Mouse (Mus musculus) kidney, postnatal 0 days (tissue): Measurements from ENCODE around the gene Safb. TPM values are rescaled to one million over a fixed set of nuclear protein-coding genes. Genes with fewer than 3 reads are reported as not detected.

Experiments
- ATAC-seq: fragments of 200-750 bp; cut with Nextera tagmentation; replicated peaks from 2 replicates; pipeline ENCODE4 v1.8.0; 2017; ENCODE audit warnings: low read depth, moderate number of reproducible peaks, moderate TSS enrichment, moderate library complexity; ENCODE audit not compliant: low FRiP score
- DNase-seq: peaks from one replicate; pipeline ENCODE4 v3.0.0-alpha.2; 2016; ENCODE audit warnings: low spot score
- H3K27ac ChIP-seq: fragments of 300-500 bp; sonication (generic); 2 replicates; pipeline ENCODE4 v1.5.1; 2014; ENCODE audit warnings: mild to moderate bottlenecking
- H3K27me3 ChIP-seq: fragments of 300-500 bp; sonication (generic); 2 replicates; pipeline ENCODE4 v1.6.1; 2014; ENCODE audit warnings: low read length, mixed read lengths; ENCODE audit not compliant: insufficient read depth
- H3K36me3 ChIP-seq: fragments of 300-500 bp; sonication (generic); 2 replicates; pipeline ENCODE4 v1.6.1; 2014; ENCODE audit warnings: low read length, mixed read lengths; ENCODE audit not compliant: insufficient read depth
- H3K4me1 ChIP-seq: fragments of 300-500 bp; sonication (generic); replicated peaks from 2 replicates; pipeline ENCODE4 v1.6.1; 2014; ENCODE audit warnings: antibody characterized with exemption, low read length, mixed read lengths; ENCODE audit not compliant: insufficient read depth
- H3K4me2 ChIP-seq: fragments of 300-500 bp; sonication (generic); 2 replicates; pipeline ENCODE4 v1.6.1; 2014; ENCODE audit warnings: mild to moderate bottlenecking, low read length, moderate library complexity, mixed read lengths
- H3K4me3 ChIP-seq: fragments of 300-500 bp; sonication (generic); replicated peaks from 2 replicates; pipeline ENCODE4 v1.5.1; 2014; ENCODE audit warnings: low read depth, low read length
- H3K9ac ChIP-seq: fragments of 300-500 bp; sonication (generic); 2 replicates; pipeline ENCODE4 v1.6.1; 2014; ENCODE audit warnings: low read depth, low read length
- H3K9me3 ChIP-seq: fragments of 300-500 bp; sonication (generic); replicated peaks from 2 replicates; pipeline ENCODE4 v1.6.1; 2016; ENCODE audit warnings: low read length, inconsistent platforms, mixed read lengths
- CTCF ChIP-seq: IDR thresholded peaks from 2 replicates; pipeline ENCODE4 v1.5.1; 2016; ENCODE audit warnings: antibody characterized with exemption, low read depth, mild to moderate bottlenecking, moderate library complexity
- WGBS: fragments of 180-500 bp; shearing (Covaris S2); extraction: QIAGEN DNeasy Blood & Tissue Kit; methylation state at CpG from one replicate; pipeline ENCODE4 v1.1.7; 2014; 5-methylcytosine and 5-hydroxymethylcytosine counted together
- polyA plus RNA-seq: library from polyadenylated mRNA; unstranded; fragments of >200 nt; fragmentation: Nextera tagmentation; extraction: Ambion mirVana; gene quantifications from 2 replicates; pipeline ENCODE4 v1.2.1, GENCODE M21; 2015

The Safb gene
- polyA plus RNA-seq, 1 experiment from 2014 or later = 61.0 TPM

DNA sequence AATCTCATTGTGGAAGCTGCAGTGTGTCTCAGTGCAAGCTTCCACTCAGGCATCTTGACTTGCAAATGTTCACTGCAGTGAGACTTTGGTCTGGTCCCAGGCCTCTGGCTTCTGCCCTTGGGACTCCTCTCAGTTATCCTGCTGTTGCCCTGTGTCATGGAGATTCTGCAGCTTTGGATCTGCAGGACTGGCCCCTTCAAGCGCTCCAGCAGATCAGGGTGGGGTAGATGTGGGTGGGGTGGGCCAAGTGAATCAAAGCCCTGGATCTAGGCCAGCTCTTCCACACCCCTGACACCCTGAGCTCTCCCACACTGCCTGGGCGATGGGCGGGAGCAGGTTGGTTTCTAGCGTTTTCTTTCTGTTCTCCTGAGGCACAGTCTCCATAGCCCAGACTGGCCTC, 47.2 kb downstream of the Safb start:
- no peak for DNase-seq
- no peak for TF ChIP-seq CTCF
- no peak overlapping the region for H3K9ac ChIP-seq
- H3K9me3 ChIP-seq = no peaks in the 10 kb centered on the region
- no peak overlapping the region for H3K27ac ChIP-seq
- no peak for ATAC-seq
- 47% methylated on average over 4 of the region's 4 CpGs for WGBS
- no peaks in the 10 kb centered on the region for H3K27me3 ChIP-seq
- H3K4me1 ChIP-seq = 0 out of 2 replicates have a peak, but pooled peaks cover 4% of the 10 kb centered on the region
- no peaks in the 10 kb centered on the region for H3K36me3 ChIP-seq
- no peak overlapping the region for H3K4me2 ChIP-seq
- H3K4me3 ChIP-seq = no peak overlapping the region

GRCm38 (mm10) chr17:56634023-56634422, 49.4 kb downstream of the Safb start:
- Histone ChIP-seq H3K36me3 (no peaks in the 10 kb centered on the region), H3K4me1 (no peaks in the 10 kb centered on the region), H3K4me2 (no peak overlapping the region), H3K4me3 (no peak overlapping the region), H3K27ac (no peak overlapping the region), H3K9me3 (no peaks in the 10 kb centered on the region), H3K9ac (no peak overlapping the region), H3K27me3 (no peaks in the 10 kb centered on the region)
- TF ChIP-seq CTCF = no peak
- WGBS = 81% methylated on average over 6 of the region's 6 CpGs
- no peak for ATAC-seq
- no peak for DNase-seq

- no peak for TF ChIP-seq CTCF
- Histone ChIP-seq H3K4me2 (no peak overlapping the region), H3K36me3 (no peaks in the 10 kb centered on the region), H3K27me3 (no peaks in the 10 kb centered on the region), H3K9ac (no peak overlapping the region), H3K4me1 (no peaks in the 10 kb centered on the region), H3K27ac (no peak overlapping the region), H3K4me3 (no peak overlapping the region), H3K9me3 (no peaks in the 10 kb centered on the region)
- WGBS = 79% methylated on average over 4 of the region's 4 CpGs
- DNase-seq (no peak), ATAC-seq (no peak)
Observed at GRCm38 (mm10) chr17:56643237-56643636, 58.6 kb downstream of the Safb start.

- Histone ChIP-seq H3K9ac (no peak overlapping the region), H3K9me3 (no peaks in the 10 kb centered on the region), H3K27me3 (no peaks in the 10 kb centered on the region), H3K27ac (no peak overlapping the region), H3K4me1 (no peaks in the 10 kb centered on the region), H3K36me3 (no peaks in the 10 kb centered on the region), H3K4me3 (no peak overlapping the region), H3K4me2 (peak overlapping the region; percentile 32; the same call in 1 of the 2 replicates)
- no peak for TF ChIP-seq CTCF
- ATAC-seq = 0 out of 2 replicates have a peak, but pooled peaks have one; percentile 38
- no peak for DNase-seq
- 43% methylated on average over 12 of the region's 13 CpGs for WGBS
Observed at GRCm38 (mm10) chr17:56647546-56647945, 62.9 kb downstream of the Safb start.

GRCm38 (mm10) chr17:56651801-56652200, 67.2 kb downstream of the Safb start:
- ATAC-seq = peak; percentile 82
- Histone ChIP-seq H3K9ac (no peak overlapping the region), H3K4me3 (no peak overlapping the region), H3K27ac (no peak overlapping the region), H3K4me1 (no peaks in the 10 kb centered on the region), H3K9me3 (no peaks in the 10 kb centered on the region), H3K36me3 (no peaks in the 10 kb centered on the region), H3K27me3 (no peaks in the 10 kb centered on the region), H3K4me2 (no peak overlapping the region)
- DNase-seq = peak; percentile 65
- TF ChIP-seq CTCF = no peak
- 19% methylated on average over 10 of the region's 10 CpGs for WGBS

DNA sequence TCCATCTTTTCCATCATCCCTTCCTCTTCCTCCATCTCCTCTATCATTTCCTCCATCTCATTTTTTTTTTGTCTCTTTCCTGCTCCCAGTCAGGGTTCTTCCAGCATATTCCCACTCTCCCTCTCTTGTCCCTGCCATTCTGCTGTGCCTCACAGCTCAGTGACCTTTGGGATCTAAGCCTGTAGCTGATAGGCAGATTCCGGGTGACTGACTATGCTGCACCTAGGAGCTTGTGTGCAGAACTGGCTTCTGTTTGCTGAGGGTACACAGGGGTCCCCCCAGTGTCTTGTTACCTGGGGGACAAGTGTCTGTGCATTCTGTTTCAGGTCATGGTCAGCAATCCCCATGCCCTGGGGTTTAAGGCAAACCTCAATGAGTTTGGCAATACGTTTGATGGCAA, 70.1 kb downstream of the Safb start:
- no peaks in the 10 kb centered on the region for H3K9me3 ChIP-seq
- no peaks in the 10 kb centered on the region for H3K4me1 ChIP-seq
- 72% methylated on average over 2 of the region's 2 CpGs for WGBS
- ATAC-seq (no peak), DNase-seq (no peak)
- TF ChIP-seq CTCF = no peak
- no peak overlapping the region for H3K27ac ChIP-seq
- H3K4me3 ChIP-seq = no peak overlapping the region
- H3K9ac ChIP-seq = no peak overlapping the region
- no peaks in the 10 kb centered on the region for H3K36me3 ChIP-seq
- no peak overlapping the region for H3K4me2 ChIP-seq
- no peaks in the 10 kb centered on the region for H3K27me3 ChIP-seq

- no peak for ATAC-seq
Observed at GRCm38 (mm10) chr17:56655311-56655710, 70.7 kb downstream of the Safb start.

More at GRCm38 (mm10) chr17:56655311-56655710, 70.7 kb downstream of the Safb start:
- H3K4me2 ChIP-seq = no peak overlapping the region
- no peaks in the 10 kb centered on the region for H3K36me3 ChIP-seq
- H3K4me3 ChIP-seq = no peak overlapping the region
- no peaks in the 10 kb centered on the region for H3K27me3 ChIP-seq
- no peak overlapping the region for H3K27ac ChIP-seq
- TF ChIP-seq CTCF = no peak
- WGBS = 74% methylated on average over 3 of the region's 3 CpGs
- no peaks in the 10 kb centered on the region for H3K4me1 ChIP-seq
- no peaks in the 10 kb centered on the region for H3K9me3 ChIP-seq
- DNase-seq = no peak
- H3K9ac ChIP-seq = no peak overlapping the region

Other genes starting within 250 kb of the Safb start
- gene Ptprs, start 108.3 kb upstream of the Safb start, polyA plus RNA-seq = 44.7 and 45.3 TPM in 2 replicates
- gene Znrf4, start 72.4 kb upstream of the Safb start, polyA plus RNA-seq = not detected in 2 replicates
- gene Gm20219, start 30.4 kb upstream of the Safb start, polyA plus RNA-seq = 0.93 and 1.1 TPM in 2 replicates
- gene Safb2, start 240 bp upstream of the Safb start, polyA plus RNA-seq = 35.7 and 43.4 TPM in 2 replicates
- gene 2410015M20Rik, start 24.9 kb downstream of the Safb start, polyA plus RNA-seq = 395 and 467 TPM in 2 replicates
- gene Rpl36, start 28.6 kb downstream of the Safb start, polyA plus RNA-seq = 2,445 and 2,952 TPM in 2 replicates
- gene Lonp1, start 42.1 kb downstream of the Safb start, polyA plus RNA-seq = 45.4 and 46.8 TPM in 2 replicates
- 0.78 and 1.0 TPM in 2 replicates for gene Catsperd, start 43.3 kb downstream of the Safb start, polyA plus RNA-seq
- gene Ranbp3, start 88.5 kb downstream of the Safb start, polyA plus RNA-seq = 57.4 and 58.8 TPM in 2 replicates
- 683 and 742 TPM in 2 replicates for gene Ndufa11, start 132.9 kb downstream of the Safb start, polyA plus RNA-seq
- 24.4 and 27.4 TPM in 2 replicates for gene Vmac, start 133.2 kb downstream of the Safb start, polyA plus RNA-seq
- 8.7 and 11.8 TPM in 2 replicates for gene Nrtn, start 172.7 kb downstream of the Safb start, polyA plus RNA-seq
- gene Dus3l, start 179.9 kb downstream of the Safb start, polyA plus RNA-seq = 37.3 and 38.8 TPM in 2 replicates
- gene Prr22, start 185.4 kb downstream of the Safb start, polyA plus RNA-seq = 0.59 and 0.71 TPM in 2 replicates
- gene Rfx2, start 246.2 kb downstream of the Safb start, polyA plus RNA-seq = 1.6 and 2.1 TPM in 2 replicates